Mouse (Mus musculus) neural tube, embryonic 12.5 days (tissue): ENCODE results near the gene Syn3. TPM values are rescaled to one million over a fixed set of nuclear protein-coding genes. Genes with fewer than 3 reads are reported as not detected.

Experiments used
- ATAC-seq: fragments of 200-750 bp; cut with Nextera tagmentation; 2 replicates; pipeline ENCODE4 v1.8.0; 2017; ENCODE audit warnings: low read depth, mild to moderate bottlenecking, moderate TSS enrichment, moderate library complexity; ENCODE audit not compliant: low FRiP score
- H3K27ac ChIP-seq: fragments of 300-500 bp; sonication (generic); 2 replicates; pipeline ENCODE4 v1.5.1; 2016
- H3K27me3 ChIP-seq: fragments of 300-500 bp; sonication (generic); replicated peaks from 2 replicates; pipeline ENCODE4 v1.6.1; 2016; ENCODE audit warnings: mild to moderate bottlenecking
- H3K36me3 ChIP-seq: fragments of 300-500 bp; sonication (generic); 2 replicates; pipeline ENCODE4 v1.6.1; 2016; ENCODE audit warnings: mild to moderate bottlenecking
- H3K4me1 ChIP-seq: fragments of 300-500 bp; sonication (generic); 2 replicates; pipeline ENCODE4 v1.6.1; 2016
- H3K4me2 ChIP-seq: fragments of 300-500 bp; sonication (generic); replicated peaks from 2 replicates; pipeline ENCODE4 v1.6.1; 2016; ENCODE audit warnings: mild to moderate bottlenecking
- H3K4me3 ChIP-seq: fragments of 300-500 bp; sonication (generic); 2 replicates; pipeline ENCODE4 v1.5.1; 2016
- H3K9ac ChIP-seq: fragments of 300-500 bp; sonication (generic); 2 replicates; pipeline ENCODE4 v1.6.1; 2016; ENCODE audit warnings: mild to moderate bottlenecking
- H3K9me3 ChIP-seq: fragments of 300-500 bp; sonication (generic); 2 replicates; pipeline ENCODE4 v1.6.1; 2016; ENCODE audit warnings: mild to moderate bottlenecking
- WGBS: fragments of 180-500 bp; shearing (Covaris S2); methylation state at CpG from one replicate; pipeline ENCODE4 v1.1.7; 2016; 5-methylcytosine and 5-hydroxymethylcytosine counted together
- polyA plus RNA-seq: library from polyadenylated mRNA; unstranded; fragments of >200 nt; fragmentation: Nextera tagmentation; extraction: Ambion mirVana; gene quantifications from 2 replicates; pipeline ENCODE4 v1.2.1, GENCODE M21; 2016

The Syn3 gene
- polyA plus RNA-seq, 1 experiment from 2014 or later, result 7.9 TPM

GRCm38 (mm10) chr10:86161783-86162271, 336.9 kb downstream of the Syn3 start:
- Histone ChIP-seq H3K27me3 (no peaks in the 10 kb centered on the region), H3K9me3 (no peaks in the 10 kb centered on the region)
- WGBS, result 85% methylated on average over 6 of the region's 6 CpGs

DNA sequence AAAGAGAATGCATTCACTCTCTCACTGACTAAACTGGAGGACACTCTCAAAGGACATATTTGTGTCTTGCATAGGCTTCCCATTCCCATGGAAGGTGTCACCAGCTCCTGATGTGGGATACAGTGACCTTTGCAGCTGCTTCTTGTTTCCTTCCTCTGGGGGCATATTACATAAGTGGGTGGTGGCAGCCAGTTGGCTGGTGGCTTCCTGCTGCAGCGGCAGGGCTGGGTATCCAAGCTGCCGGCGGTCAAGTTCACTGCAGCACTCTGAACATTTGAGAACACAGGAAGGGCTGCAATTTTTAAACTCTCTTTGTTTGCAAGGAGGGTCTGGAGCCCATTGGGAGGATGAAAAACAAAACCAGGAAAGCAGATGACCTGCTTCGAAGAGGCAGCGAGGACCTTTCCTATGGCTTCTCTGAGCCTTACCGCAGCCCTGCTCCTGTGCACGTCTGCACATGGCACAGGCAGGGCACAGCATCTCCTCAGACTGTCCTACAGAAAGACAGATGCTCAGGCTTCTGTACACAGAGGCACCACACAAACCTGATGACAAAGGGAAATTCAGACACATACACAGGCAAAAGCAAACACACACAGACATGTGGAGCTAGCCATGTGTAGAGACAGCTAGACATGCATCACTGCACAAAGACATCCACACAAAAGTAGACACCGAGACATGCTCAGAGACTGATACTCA, 340.3 kb downstream of the Syn3 start:
- no peak for ATAC-seq
- H3K4me2 ChIP-seq, result no peak overlapping the region
- no peak overlapping the region for H3K9ac ChIP-seq
- H3K27ac ChIP-seq, result no peak overlapping the region
- no peaks in the 10 kb centered on the region for H3K4me1 ChIP-seq
- H3K36me3 ChIP-seq, result no peaks in the 10 kb centered on the region
- 81% methylated on average over 8 of the region's 8 CpGs for WGBS
- no peak overlapping the region for H3K4me3 ChIP-seq
- H3K9me3 ChIP-seq, result no peaks in the 10 kb centered on the region
- H3K27me3 ChIP-seq, result no peaks in the 10 kb centered on the region

More at GRCm38 (mm10) chr10:86161783-86162271, 336.9 kb downstream of the Syn3 start:
- 0 out of 2 replicates have a peak, but pooled peaks cover 3% of the 10 kb centered on the region for H3K4me1 ChIP-seq
- no peaks in the 10 kb centered on the region for H3K36me3 ChIP-seq
- ATAC-seq, result no peak
- H3K4me3 ChIP-seq, result no peak overlapping the region
- H3K4me2 ChIP-seq, result no peak overlapping the region
- no peak overlapping the region for H3K27ac ChIP-seq
- no peak overlapping the region for H3K9ac ChIP-seq

- H3K36me3 ChIP-seq, result no peaks in the 10 kb centered on the region
- no peaks in the 10 kb centered on the region for H3K27me3 ChIP-seq
- H3K4me3 ChIP-seq, result no peak overlapping the region
- H3K4me1 ChIP-seq, result no peaks in the 10 kb centered on the region
- H3K27ac ChIP-seq, result no peak overlapping the region
- WGBS, result 59% methylated on average over 3 of the region's 3 CpGs
- H3K4me2 ChIP-seq, result no peak overlapping the region
- H3K9ac ChIP-seq, result no peak overlapping the region
- no peaks in the 10 kb centered on the region for H3K9me3 ChIP-seq
- no peak for ATAC-seq
These were observed 343.4 kb downstream of the Syn3 start for GRCm38 (mm10) chr10:86155344-86155743.

DNA sequence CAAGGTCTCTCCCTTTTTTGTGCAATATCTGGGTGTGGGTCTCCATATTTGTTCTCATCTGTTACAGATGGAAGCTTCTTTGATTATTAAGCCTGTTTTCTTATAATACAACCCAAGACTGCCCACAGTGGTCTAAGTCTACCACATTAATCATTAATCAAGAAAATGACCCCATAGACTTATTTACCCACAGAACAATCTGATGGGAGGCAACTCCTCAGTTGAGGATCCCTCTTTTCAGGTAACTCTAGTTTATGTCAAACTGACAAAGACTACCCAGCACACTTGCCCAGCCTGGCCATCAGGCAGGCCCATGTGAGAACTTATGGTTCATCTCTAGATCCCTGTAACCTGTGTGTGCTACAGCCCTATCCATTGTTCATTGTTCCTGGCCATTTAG, 345.5 kb downstream of the Syn3 start:
- Histone ChIP-seq H3K27me3 (no peaks in the 10 kb centered on the region), H3K4me1 (no peaks in the 10 kb centered on the region), H3K4me3 (no peak overlapping the region), H3K27ac (no peak overlapping the region), H3K36me3 (no peaks in the 10 kb centered on the region), H3K9me3 (no peaks in the 10 kb centered on the region), H3K4me2 (no peak overlapping the region), H3K9ac (no peak overlapping the region)
- no peak for ATAC-seq

- H3K27me3 ChIP-seq, result no peaks in the 10 kb centered on the region
- no peaks in the 10 kb centered on the region for H3K4me1 ChIP-seq
- H3K27ac ChIP-seq, result no peak overlapping the region
- H3K36me3 ChIP-seq, result no peaks in the 10 kb centered on the region
- H3K4me3 ChIP-seq, result no peak overlapping the region
- no peak overlapping the region for H3K9ac ChIP-seq
- WGBS, result 82% methylated on average over 5 of the region's 5 CpGs
- H3K4me2 ChIP-seq, result no peak overlapping the region
- ATAC-seq, result no peak
- H3K9me3 ChIP-seq, result no peaks in the 10 kb centered on the region
These were observed 347.3 kb downstream of the Syn3 start for GRCm38 (mm10) chr10:86151357-86151756.

GRCm38 (mm10) chr10:86150076-86150475, 348.6 kb downstream of the Syn3 start:
- no peaks in the 10 kb centered on the region for H3K36me3 ChIP-seq
- WGBS, result 71% methylated on average over 1 of the region's 1 CpGs
- H3K27me3 ChIP-seq, result no peaks in the 10 kb centered on the region
- no peak overlapping the region for H3K27ac ChIP-seq
- H3K4me3 ChIP-seq, result no peak overlapping the region
- no peak overlapping the region for H3K4me2 ChIP-seq
- H3K9ac ChIP-seq, result no peak overlapping the region
- H3K9me3 ChIP-seq, result no peaks in the 10 kb centered on the region
- H3K4me1 ChIP-seq, result no peaks in the 10 kb centered on the region
- ATAC-seq, result no peak

DNA sequence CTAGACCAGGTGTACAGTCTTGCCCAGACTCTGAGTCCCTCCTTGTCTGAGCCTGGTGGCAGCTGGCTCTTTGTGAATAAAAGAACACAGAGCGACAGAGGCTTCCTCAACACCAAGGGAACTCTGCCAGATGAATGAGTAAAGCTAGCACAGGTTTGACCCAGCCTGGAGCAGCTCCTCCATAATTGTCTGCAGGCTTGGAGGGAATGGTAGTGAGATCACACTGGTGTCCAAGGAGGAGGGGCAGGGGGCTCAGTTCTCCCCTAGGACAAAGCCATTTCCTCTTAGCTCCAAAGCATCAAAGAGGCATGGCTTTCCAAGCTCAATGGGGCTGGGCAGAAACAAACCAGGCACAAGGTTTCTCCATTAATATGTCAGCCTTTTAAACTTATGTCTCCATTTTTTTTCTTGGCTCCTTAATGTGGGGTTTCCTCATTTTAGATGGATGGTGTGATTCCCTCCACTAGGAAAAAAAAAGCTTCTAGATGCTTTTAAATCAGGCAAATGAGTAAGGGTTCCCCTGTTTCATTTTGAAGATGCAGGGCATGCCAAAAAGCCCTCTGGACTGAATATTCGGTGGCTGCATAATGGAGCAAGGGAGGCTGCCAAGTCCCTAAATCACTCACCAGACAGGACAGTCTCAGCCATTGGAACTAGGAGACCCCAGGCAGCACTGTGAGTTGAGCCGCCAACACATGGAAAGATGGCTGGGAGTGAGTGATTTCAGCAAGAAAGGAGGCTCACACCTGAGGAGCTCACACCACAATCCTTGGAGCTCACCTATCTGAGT, 349.5 kb downstream of the Syn3 start:
- H3K36me3 ChIP-seq, result no peaks in the 10 kb centered on the region
- no peak overlapping the region for H3K9ac ChIP-seq
- no peak overlapping the region for H3K4me2 ChIP-seq
- ATAC-seq, result no peak
- no peaks in the 10 kb centered on the region for H3K4me1 ChIP-seq
- no peak overlapping the region for H3K27ac ChIP-seq
- 52% methylated on average over 3 of the region's 3 CpGs for WGBS
- H3K4me3 ChIP-seq, result no peak overlapping the region
- H3K27me3 ChIP-seq, result no peaks in the 10 kb centered on the region
- no peaks in the 10 kb centered on the region for H3K9me3 ChIP-seq

- Histone ChIP-seq H3K4me1 (no peaks in the 10 kb centered on the region), H3K27me3 (no peaks in the 10 kb centered on the region), H3K4me2 (no peak overlapping the region), H3K36me3 (no peaks in the 10 kb centered on the region), H3K4me3 (no peak overlapping the region), H3K9me3 (no peaks in the 10 kb centered on the region), H3K27ac (no peak overlapping the region), H3K9ac (no peak overlapping the region)
- no peak for ATAC-seq
- 75% methylated on average over 8 of the region's 8 CpGs for whole genome bisulfite sequencing
These were observed 359.5 kb downstream of the Syn3 start for GRCm38 (mm10) chr10:86139061-86139681.

DNA sequence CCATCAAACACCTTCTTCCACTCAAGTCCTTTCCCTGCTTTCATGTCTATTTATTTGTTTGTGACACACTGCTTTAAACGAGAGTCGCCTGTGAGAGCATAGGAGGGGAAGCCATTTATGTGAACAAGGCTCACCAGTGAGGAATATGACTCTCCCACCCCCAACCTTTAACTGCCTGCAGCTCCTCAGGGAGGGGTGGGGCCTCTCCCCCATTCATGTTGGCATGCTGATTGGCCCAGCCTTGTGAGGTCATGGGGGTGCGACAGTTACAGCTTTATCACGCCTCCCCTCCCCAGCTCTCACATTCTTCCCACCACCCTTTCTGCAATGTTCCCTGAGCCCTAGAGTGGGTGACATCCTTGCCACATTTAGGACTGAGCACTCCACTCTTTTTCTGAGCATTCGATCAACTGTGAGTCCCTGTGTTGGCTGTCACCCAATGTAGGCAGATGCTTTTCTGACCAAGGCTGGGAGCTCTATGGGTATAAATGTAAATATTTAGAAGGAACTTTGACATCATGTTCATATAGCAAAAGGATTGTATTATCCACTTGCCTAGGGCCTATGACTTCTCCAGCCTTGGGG, 361.0 kb downstream of the Syn3 start:
- Histone ChIP-seq H3K9ac (no peak overlapping the region), H3K4me1 (no peaks in the 10 kb centered on the region), H3K27ac (no peak overlapping the region), H3K27me3 (no peaks in the 10 kb centered on the region), H3K9me3 (no peaks in the 10 kb centered on the region), H3K36me3 (no peaks in the 10 kb centered on the region), H3K4me3 (no peak overlapping the region), H3K4me2 (no peak overlapping the region)
- 61% methylated on average over 5 of the region's 5 CpGs for WGBS
- no peak for ATAC-seq

- 71% methylated on average over 3 of the region's 3 CpGs for WGBS
- H3K4me2 ChIP-seq, result no peak overlapping the region
- ATAC-seq, result no peak
These were observed 361.6 kb downstream of the Syn3 start for GRCm38 (mm10) chr10:86137106-86137505.

GRCm38 (mm10) chr10:86136249-86136648, 362.4 kb downstream of the Syn3 start:
- no peak overlapping the region for H3K4me2 ChIP-seq
- H3K9me3 ChIP-seq, result no peaks in the 10 kb centered on the region
- H3K27ac ChIP-seq, result no peak overlapping the region
- WGBS, result 85% methylated on average over 1 of the region's 1 CpGs
- H3K9ac ChIP-seq, result no peak overlapping the region
- H3K4me1 ChIP-seq, result no peaks in the 10 kb centered on the region
- no peak for ATAC-seq
- no peaks in the 10 kb centered on the region for H3K27me3 ChIP-seq
- no peak overlapping the region for H3K4me3 ChIP-seq
- no peaks in the 10 kb centered on the region for H3K36me3 ChIP-seq

More at GRCm38 (mm10) chr10:86137106-86137505, 361.6 kb downstream of the Syn3 start:
- H3K9me3 ChIP-seq, result no peaks in the 10 kb centered on the region
- no peak overlapping the region for H3K9ac ChIP-seq
- H3K27ac ChIP-seq, result no peak overlapping the region
- H3K36me3 ChIP-seq, result no peaks in the 10 kb centered on the region
- no peak overlapping the region for H3K4me3 ChIP-seq
- H3K4me1 ChIP-seq, result no peaks in the 10 kb centered on the region
- H3K27me3 ChIP-seq, result no peaks in the 10 kb centered on the region

- no peaks in the 10 kb centered on the region for H3K27me3 ChIP-seq
These were observed 363.8 kb downstream of the Syn3 start for GRCm38 (mm10) chr10:86134848-86135247.

More at GRCm38 (mm10) chr10:86134848-86135247, 363.8 kb downstream of the Syn3 start:
- no peak overlapping the region for H3K27ac ChIP-seq
- no peak overlapping the region for H3K4me3 ChIP-seq
- H3K4me1 ChIP-seq, result no peaks in the 10 kb centered on the region
- 89% methylated on average over 6 of the region's 6 CpGs for WGBS
- no peak for ATAC-seq
- no peak overlapping the region for H3K4me2 ChIP-seq
- no peaks in the 10 kb centered on the region for H3K36me3 ChIP-seq
- no peak overlapping the region for H3K9ac ChIP-seq
- H3K9me3 ChIP-seq, result no peaks in the 10 kb centered on the region
